Mouse (Mus musculus): ENCODE data around the gene Rcn1. TPM values are rescaled to one million over a fixed set of nuclear protein-coding genes. Genes with fewer than 3 reads are reported as not detected.

The Rcn1 gene
- total RNA-seq, 2 experiments from 2014 or later = 32.1 to 35.2 TPM

GRCm38 (mm10) chr2:105348886-105349285 is 50.2 kb downstream of the Rcn1 start:
- no peak for DNase-seq (ENCODE audit: low spot score in 2 of 2)

GRCm38 (mm10) chr2:105339993-105340392 is 59.1 kb downstream of the Rcn1 start:
- no peak for DNase-seq (ENCODE audit: low spot score in 2 of 2)

GRCm38 (mm10) chr2:105337171-105337875 is 61.8 kb downstream of the Rcn1 start:
- DNase-seq (ENCODE audit: low spot score in 2 of 2) = peak in 1 of 2 experiments; percentile 12

- DNase-seq (ENCODE audit: low spot score in 2 of 2) = no peak
These were observed 62.6 kb downstream of the Rcn1 start for GRCm38 (mm10) chr2:105336314-105337027.

Other genes starting within 250 kb of the Rcn1 start
- gene Them7, start 175.0 kb downstream of the Rcn1 start, total RNA-seq (2021) = not detected